ENCODE assay signal across 8 mouse cellular contexts in genomic region chr19:40611830-40612506, GRCm38 (mm10). TPM values are rescaled to one million over a fixed set of nuclear protein-coding genes. Genes with fewer than 3 reads are reported as not detected.
DNase-seq lines count a peak whose midpoint lies in the region; ATAC-seq lines count a peak whose summit lies in the region.

Tctn3 (minus strand) TSS chr19:40612233.
Entpd1 (plus strand) TSS chr19:40612366.

- peak; percentile 98 for DNase-seq in R1 (ENCODE audit: low read depth, low spot score)
- peak; percentile 97 to 98 for DNase-seq in cerebellum, postnatal 25 days
- peak; percentile 88 to 96 for DNase-seq in frontal cortex, postnatal 25 days (ENCODE audit: low spot score in 2 of 2)
- DNase-seq in hindbrain, embryonic 14.5 days (ENCODE audit: low spot score) = peak; percentile 97
- DNase-seq in layer of hippocampus, postnatal 36 days = peak; percentile 93 to 96
- DNase-seq in lung, postnatal 36 days = peak; percentile 97
- peak; percentile 99 for DNase-seq in retina, postnatal 1 day
- peak; percentile 77 to 95 for DNase-seq in urinary bladder, adult 18-20 months (ENCODE audit: low spot score in 2 of 2)

- ATAC-seq in hindbrain, embryonic 14.5 days (ENCODE audit: low FRiP score) = peak; percentile 100

- H3K36me3 ChIP-seq in hindbrain, embryonic 14.5 days (replicated peaks; ENCODE audit: control insufficient read depth, insufficient read depth) = peaks cover 26% of the 10 kb centered on the region

- no peaks in the 10 kb centered on the region for H3K27me3 ChIP-seq in hindbrain, embryonic 14.5 days (ENCODE audit: control insufficient read depth, insufficient read depth, low read length)

- H3K9ac ChIP-seq in hindbrain, embryonic 14.5 days = peak within 1 kb of the TSS; percentile 63

- WGBS in hindbrain, embryonic 14.5 days = under 1% methylated on average over 45 of the region's 45 CpGs

- H3K9me3 ChIP-seq in hindbrain, embryonic 14.5 days (ENCODE audit: control insufficient read depth, low read length) = no peaks in the 10 kb centered on the region

- H3K27ac ChIP-seq in hindbrain, embryonic 14.5 days = no peak within 1 kb of the TSS

- H3K4me3 ChIP-seq in hindbrain, embryonic 14.5 days (replicated peaks; ENCODE audit: low read length) = peak within 1 kb of the TSS; percentile 58

- H3K4me2 ChIP-seq in hindbrain, embryonic 14.5 days (replicated peaks) = peak within 1 kb of the TSS; percentile 69

- H3K4me1 ChIP-seq in hindbrain, embryonic 14.5 days (replicated peaks; ENCODE audit: control insufficient read depth, insufficient read depth, low read length) = peaks cover 9% of the 10 kb centered on the region; the same call in 1 of the 2 replicates

RNA-seq across cellular contexts. Expression of gene Tctn3, which starts in this region (rescaled TPM):
- polyA plus RNA-seq in hindbrain, embryonic 14.5 days (2014; fragmentation: Nextera tagmentation; extraction: Ambion mirVana) = 14.0 and 14.5 TPM in 2 replicates
- total RNA-seq in layer of hippocampus, postnatal 36 days (2021) = 10 to 100 TPM; 14.4 to 17.1 TPM

RNA-seq across cellular contexts. Expression of gene Entpd1, which starts in this region (rescaled TPM):
- polyA plus RNA-seq in hindbrain, embryonic 14.5 days (2014; fragmentation: Nextera tagmentation; extraction: Ambion mirVana) = 9.3 and 9.6 TPM in 2 replicates
- total RNA-seq in layer of hippocampus, postnatal 36 days (2021) = 10 to 100 TPM; 17.6 to 20.4 TPM
